Mouse (Mus musculus): ENCODE results near the gene Nlrp10. TPM values are rescaled to one million over a fixed set of nuclear protein-coding genes. Genes with fewer than 3 reads are reported as not detected.

Nlrp10 gene
- total RNA-seq, 2 experiments from 2014 or later = 16.4 to 17.9 TPM

DNA sequence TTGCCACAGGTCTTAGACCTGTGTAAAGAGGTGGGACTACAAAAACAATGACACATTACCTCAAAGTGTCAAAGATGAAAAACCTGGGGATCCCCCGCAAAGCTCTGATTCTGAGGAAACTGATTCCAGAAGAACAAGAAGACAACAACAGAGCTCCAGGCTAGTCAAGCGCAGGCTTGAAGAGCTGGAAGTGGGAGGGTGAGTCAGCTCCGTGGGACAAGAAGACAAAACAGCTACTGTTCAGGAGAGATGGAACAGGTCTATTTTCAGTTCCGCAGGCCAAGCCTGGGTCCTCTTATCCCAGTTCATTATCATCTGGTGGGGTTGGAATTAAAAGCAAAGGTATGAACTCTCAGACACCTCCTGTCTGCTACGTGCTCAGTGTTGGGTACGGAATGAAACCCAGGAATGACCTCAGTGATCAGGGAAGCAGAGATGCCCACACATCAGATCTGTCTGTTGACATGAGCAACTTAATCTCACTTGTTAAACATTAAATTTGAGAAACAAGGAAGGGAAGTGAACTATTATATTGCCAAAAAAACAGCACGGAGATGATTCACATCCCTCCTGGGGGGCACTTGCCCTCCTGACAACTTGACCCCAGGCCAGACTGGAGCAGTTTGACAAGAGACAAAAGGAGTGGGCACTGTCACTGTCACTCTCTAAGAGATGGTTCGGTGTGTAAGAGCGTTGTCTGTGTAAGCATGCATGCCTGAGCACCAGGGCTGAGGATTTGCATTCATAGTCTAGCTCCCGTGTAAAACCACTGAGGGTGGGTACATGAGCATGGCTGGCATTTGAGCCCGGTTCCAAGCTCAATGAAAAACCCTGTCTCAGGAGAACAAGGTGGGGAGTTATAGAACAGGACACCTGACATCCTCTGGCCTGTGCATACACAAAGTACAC, 1.4 kb downstream of the Nlrp10 start:
- intact Hi-C loops (cut with DNase I) = no loop called here
- no peak for DNase-seq

DNA sequence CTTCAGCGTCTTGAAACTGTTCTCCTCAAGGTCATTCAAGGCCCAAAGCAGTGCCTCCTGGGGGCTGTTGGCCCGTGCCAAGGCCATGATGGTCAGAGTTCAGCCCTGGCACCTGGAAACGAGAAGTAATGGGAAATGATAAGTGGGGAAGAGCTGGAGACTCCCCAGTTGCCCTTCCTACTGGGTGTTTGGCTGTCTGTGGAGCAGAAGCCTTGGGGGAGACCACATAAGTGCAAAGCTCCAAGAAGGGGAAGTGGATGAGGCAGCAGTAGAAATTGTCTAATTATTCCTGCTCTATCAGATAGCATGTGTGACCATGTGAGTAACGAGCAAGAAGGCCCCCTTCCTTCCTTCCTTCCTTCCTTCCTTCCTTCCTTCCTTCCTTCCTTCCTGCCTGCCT, 2.9 kb downstream of the Nlrp10 start:
- DNase-seq = no peak
- intact Hi-C loops (cut with DNase I) = no loop called here

DNA sequence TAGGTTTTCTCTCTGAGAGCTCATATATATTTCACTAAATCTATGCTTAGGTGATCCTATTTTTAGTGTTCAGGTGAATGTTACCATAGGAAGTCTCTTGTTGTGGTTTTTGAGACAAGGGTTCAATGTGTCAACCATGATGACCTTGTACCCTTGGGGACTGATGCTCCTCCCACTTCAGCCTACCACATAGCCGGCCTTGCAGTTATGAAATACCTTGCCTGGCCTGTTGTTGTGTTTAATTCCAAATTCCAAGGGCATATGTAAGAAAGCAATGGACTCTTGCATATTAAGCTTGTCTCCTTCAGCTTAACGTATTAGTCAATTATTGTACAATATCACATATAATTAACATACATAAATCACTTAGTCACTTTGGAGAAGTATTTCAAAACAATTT, 26.0 kb downstream of the Nlrp10 start:
- intact Hi-C loops (cut with DNase I) = no loop called here
- DNase-seq = no peak

DNA sequence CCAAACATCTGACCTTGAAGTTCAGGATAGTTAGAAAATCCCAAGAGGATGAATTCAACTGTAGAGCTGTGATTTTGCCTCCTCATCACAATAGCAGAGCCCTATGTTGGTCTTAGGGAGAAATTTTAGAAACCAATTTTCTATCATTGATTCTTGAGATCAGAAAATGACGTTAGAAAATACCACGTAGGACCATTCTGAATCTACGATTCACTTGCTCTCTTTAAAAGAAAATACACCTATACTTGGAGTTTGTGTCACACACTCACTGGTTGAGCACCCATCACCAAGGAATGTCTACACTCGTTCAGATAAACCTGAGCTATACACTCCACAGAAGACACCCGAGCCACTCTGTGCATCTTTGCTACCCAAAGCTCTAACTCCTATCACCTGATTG, 35.7 kb downstream of the Nlrp10 start, which contains the start of gene Olfr519:
Gene Olfr519, minus strand, starts transcription at position 101 of the 400 bp plus-strand sequence.
- intact Hi-C loops (cut with DNase I) = no loop called here
- no peak for DNase-seq

DNA sequence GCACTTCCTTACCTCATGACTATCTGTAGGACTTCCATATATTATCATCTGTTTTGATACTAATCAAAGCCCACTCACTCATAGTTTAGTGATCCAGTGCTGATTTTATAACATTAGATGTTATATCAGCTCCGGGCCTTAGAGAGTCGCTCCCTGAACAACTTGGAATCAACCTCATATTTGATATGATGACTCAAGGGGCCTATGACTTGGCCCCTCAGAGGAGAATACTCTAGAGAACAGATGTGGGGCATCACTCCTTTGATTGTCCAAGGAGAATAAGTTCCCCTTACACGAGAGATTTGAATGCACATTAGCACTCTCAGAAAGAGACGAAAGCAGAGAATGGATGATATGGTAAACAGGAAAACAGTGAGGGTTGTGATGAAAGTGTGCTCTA, 45.1 kb downstream of the Nlrp10 start, which contains the start of gene Olfr518:
Gene Olfr518, minus strand, starts transcription at position 101 of the 400 bp plus-strand sequence.
- DNase-seq = no peak
- intact Hi-C loops (cut with DNase I) = no loop called here

DNA sequence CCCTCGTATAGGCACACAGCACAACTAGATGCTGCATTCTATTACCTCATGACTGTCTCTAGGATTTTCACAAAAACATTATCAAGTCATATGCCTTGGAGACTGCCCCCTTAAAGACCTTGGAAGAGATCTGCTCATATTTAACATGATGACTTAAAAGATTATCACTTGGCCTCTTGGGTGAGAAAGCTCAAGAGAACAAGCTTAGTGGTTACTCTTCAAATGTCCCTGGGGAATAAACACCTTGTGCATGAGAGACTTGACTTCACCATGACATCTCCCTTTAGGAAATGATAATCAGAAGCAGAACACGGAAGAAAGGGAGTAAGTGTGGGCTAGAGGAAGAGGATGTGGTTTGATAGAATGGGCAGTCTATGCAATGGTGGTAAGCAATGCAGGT, 57.7 kb downstream of the Nlrp10 start, which contains the start of gene Olfr517:
Gene Olfr517, minus strand, starts transcription at position 101 of the 400 bp plus-strand sequence.
- intact Hi-C loops (cut with DNase I) = no loop called here
- no peak for DNase-seq

Other genes starting within 250 kb of the Nlrp10 start
- not detected for gene Olfr512, start 216.9 kb downstream of the Nlrp10 start, total RNA-seq (2021)
- gene Olfr513, start 179.2 kb downstream of the Nlrp10 start, total RNA-seq (2021) = not detected
- not detected for gene Olfr514, start 104.2 kb downstream of the Nlrp10 start, total RNA-seq (2021)
- not detected for gene Olfr516, start 79.6 kb downstream of the Nlrp10 start, total RNA-seq (2021)
- gene Olfr517, start 57.8 kb downstream of the Nlrp10 start, total RNA-seq (2021) = not detected
- gene Olfr518, start 45.2 kb downstream of the Nlrp10 start, total RNA-seq (2021) = not detected
- gene Olfr519, start 35.8 kb downstream of the Nlrp10 start, total RNA-seq (2021) = not detected
- gene Eif3f, start 4.2 kb upstream of the Nlrp10 start, total RNA-seq (2021) = 10 to 100 TPM; 90.2 to 92.6 TPM
- gene Tub, start 20.2 kb upstream of the Nlrp10 start, total RNA-seq (2021) = under 1 TPM; 0.46 to 0.48 TPM
- under 1 TPM; 0.55 to 0.95 TPM for gene Ric3, start 153.2 kb upstream of the Nlrp10 start, total RNA-seq (2021)
- gene Lmo1, start 245.0 kb upstream of the Nlrp10 start, total RNA-seq (2021) = 1 to 10 TPM; 1.8 to 2.6 TPM

All from heart, postnatal 14 days (tissue).